Mouse (Mus musculus): ENCODE data around the gene Auts2.

DNA sequence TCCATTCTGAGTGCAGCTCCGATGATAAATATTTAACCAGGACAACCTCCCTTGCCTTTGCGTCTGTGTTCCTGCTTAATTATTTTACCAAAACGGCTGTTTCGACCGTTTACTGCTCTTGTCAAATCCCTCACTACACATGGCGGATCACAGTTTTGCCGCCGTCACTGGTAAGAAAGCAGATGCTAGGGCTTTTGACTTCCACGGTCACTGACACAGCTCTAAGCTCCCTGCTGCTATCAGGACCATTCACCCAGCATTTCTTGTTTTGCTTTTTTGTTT lies 698.7 kb downstream of the Auts2 start:
- TF ChIP-seq POLR2A (IDR thresholded peaks at IDR 0.05; ENCODE audit: borderline replicate concordance, extremely low read depth, low read depth, low read length): no peak
- TF ChIP-seq CTCF (IDR thresholded peaks at IDR 0.05; ENCODE audit: insufficient read depth, low read length): no peak

All from lung, adult 2 months (tissue).